Mouse (Mus musculus): ENCODE data around the gene Pmpca.
"Not testable (repeated sequence)": the region's sequence is repeated elsewhere in the genome, so short reads cannot be mapped to it uniquely, and the experiment has no call there.

Pmpca gene

DNA sequence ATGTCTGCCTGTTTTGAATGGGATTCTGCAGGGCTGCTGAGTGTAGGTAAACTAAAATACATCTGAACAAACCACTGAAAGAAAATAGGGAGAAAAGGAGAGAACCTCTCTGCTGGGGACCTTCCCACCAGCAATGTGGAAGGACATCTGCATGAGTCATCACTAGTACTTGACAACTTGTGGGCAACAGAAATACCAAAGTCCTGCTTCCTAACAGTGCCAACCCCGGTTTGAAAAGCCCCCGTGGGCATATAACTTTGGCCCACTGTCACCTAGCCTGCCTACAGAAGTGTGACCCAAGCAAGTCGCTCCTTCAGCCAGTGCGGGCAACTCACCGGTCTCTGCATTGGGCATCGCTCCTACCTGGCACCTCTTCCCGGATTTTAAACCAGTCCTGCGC, 16.7 kb upstream of the Pmpca start:
- no peak for DNase-seq

DNA sequence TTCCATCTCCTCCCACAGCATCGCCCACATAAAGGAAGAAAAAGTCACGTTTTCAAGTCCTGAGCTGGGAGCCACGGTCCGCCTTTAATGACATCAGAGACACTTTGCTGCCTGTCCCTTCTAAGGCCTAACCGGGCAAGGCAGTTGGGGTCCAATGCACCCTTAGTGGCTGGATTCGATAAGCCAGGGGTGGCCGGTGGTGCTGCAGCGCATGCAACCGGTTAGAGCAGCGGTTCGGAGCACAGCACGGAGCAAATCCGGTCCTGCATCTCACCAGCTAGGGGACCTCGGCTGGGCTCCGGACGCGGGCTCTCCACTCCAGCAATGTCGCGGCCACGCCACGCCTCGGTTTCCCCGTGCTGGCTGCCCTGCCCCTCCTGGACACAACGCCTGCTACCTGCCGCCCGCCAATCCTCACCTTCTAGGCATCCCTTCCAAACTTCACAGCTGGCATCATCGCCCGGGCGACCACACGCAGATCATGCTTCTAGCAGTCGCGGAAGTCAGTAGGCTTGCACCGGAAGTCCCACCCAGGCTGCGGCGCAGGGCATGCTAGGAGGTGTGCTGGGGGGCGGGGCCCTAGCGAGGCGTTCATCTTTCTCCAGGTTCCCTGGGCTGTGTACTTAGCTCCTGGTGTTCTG, 8.9 kb upstream of the Pmpca start, which contains the start of gene Snapc4:
Gene Snapc4 (minus strand): TSS at position 523 of the 641 bp plus-strand sequence.
- DNase-seq: peak; percentile 88

DNA sequence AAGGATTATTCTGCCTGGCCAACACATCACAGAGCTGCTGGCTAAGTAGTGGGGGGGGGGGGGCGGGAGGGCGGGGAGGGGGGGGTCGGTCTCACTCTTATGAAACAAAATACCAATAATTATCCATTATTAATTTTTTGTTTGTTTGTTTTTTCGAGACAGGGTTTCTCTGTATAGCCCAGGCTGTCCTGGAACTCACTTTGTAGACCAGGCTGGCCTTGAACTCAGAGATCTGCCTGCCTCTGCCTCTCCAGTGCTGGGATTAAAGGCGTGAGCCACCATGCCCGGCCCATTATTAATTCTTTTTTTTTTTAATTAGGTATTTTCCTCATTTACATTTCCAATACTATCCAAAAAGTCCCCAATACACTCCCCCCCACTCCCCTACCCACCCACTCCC, 8.3 kb upstream of the Pmpca start:
- not testable (repeated sequence) for DNase-seq

- no peak for DNase-seq
Measured at GRCm38 (mm10) chr2:26387713-26388112, 1.4 kb upstream of the Pmpca start.

DNA sequence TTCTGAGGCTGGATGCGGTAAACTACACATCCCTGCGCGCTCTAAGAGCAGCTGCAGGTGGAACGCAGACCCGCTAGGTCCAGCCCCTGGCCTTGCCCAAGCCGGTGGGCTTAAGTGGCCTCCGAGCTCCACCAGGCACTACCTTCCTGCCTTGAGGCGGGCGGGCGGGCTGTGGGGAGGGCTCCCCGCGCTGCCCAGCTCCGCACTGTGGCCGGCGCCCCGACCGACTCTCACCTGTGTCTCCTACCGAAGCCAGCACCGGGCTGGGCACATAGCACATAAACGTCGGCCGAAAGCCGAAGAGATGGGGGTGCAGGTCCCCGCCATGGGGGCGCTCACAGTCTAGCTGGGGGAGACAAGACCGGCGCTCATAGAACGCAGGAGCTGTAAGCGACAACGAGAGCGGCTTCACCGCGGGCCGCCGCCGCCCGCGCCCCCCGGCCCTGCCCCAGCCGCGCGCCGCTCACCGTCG, 421 bp upstream of the Pmpca start:
- no peak for DNase-seq

DNA sequence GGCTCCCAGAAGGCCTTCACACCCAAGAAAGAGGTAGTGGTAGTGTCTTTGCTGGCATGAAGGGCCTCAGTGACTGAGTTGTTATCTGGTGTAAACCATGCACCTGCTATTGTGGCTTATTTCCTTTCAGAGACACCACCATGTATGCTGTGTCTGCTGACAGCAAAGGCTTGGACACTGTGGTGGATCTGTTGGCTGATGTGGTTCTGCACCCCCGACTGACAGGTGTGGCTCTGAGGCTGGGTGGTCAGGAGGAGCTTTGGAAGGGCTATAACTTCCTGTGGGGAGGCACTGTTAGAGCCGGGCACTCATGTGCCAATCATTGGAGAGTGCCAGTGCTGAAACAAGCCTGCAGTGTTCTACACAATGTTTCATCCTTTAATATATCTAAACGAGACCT, 1.8 kb downstream of the Pmpca start:
- DNase-seq: no peak

GRCm38 (mm10) chr2:26391617-26392016, 2.5 kb downstream of the Pmpca start:
- DNase-seq: no peak

DNA sequence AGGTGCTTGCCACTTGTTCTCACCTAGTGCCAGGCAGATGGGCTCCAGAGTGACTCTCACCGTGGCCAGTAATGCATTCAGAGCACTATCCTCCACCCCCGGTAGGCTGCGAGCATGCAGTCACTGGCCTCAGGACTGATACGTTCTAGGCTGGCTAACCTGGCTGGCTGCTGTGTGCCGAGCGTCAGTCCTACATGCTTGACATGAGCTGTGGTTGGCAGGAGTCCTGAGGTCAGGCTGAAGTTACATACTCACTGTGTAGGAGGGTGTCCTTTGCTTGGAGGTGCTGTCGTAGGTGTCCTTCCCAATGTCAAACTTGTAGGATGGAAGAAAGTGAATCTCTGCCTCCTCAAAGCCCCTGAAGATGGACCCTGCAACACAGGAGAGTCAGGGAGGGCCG, 9.8 kb downstream of the Pmpca start:
- no peak for DNase-seq

DNA sequence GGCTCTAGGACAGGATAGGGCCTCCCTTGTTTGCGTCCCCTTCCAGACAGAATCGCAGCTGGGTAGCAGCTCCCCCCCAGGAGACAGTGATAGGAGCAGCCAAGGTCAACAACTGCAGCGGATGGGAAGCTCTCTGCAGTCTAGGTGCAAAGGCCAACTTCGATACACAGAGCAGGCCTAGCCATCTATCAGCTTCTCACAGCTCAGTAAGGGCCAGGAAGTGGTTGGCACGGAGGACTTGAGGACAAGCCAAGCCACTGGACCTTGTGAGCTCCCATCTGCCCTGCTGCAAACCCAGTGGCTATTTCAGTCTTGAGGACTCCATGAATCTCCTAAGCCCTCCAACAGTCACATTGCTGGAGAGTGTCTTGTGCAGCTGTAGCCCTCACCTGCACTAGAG, 10.5 kb downstream of the Pmpca start:
- DNase-seq: no peak

DNA sequence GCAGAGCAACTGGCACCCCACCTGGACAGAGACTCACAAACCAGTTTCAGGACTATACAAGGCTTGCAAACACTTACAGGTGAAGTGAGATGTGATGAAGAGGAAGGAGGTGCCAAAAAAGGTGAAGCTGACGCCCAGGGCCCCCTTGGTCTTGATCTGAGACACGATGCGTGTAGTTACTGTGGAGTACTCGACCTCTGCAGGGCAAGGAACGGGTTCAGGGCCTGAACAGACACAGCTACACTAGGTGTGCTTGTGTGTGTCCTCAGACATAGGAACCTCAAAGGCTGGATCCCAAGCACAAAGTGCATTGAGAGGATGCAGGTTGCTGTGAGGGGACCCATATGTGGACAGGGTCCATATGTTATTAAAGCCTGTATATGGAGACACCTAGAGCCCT, 11.2 kb downstream of the Pmpca start:
- no peak for DNase-seq

GRCm38 (mm10) chr2:26401023-26401422, 11.9 kb downstream of the Pmpca start:
- peak; percentile 39 for DNase-seq

DNA sequence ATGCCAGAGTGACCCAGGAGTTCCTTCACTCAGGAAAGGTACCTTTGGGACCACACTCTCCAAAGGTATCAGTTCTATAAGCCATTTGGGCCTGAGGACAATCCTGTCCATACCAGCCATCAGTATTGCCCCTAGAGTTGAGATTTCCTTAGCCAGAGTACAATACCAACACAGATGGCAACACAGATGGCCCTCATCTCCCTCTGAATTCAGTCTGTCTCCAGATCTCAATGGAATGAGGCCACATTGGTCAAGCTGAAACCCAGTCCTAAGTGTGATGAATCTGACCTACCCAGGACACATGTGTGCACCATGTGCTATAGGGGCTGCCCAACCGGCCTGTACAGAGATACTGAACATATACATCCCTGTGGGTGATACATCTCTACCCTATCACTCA, 13.1 kb downstream of the Pmpca start:
- DNase-seq: no peak

GRCm38 (mm10) chr2:26403306-26403705, 14.2 kb downstream of the Pmpca start:
- DNase-seq: no peak

- DNase-seq: peak; percentile 97
Measured at GRCm38 (mm10) chr2:26408515-26409356, 19.6 kb downstream of the Pmpca start, which contains the start of gene Inpp5e. Gene Inpp5e, minus strand, starts transcription at chr2:26409203.

DNA sequence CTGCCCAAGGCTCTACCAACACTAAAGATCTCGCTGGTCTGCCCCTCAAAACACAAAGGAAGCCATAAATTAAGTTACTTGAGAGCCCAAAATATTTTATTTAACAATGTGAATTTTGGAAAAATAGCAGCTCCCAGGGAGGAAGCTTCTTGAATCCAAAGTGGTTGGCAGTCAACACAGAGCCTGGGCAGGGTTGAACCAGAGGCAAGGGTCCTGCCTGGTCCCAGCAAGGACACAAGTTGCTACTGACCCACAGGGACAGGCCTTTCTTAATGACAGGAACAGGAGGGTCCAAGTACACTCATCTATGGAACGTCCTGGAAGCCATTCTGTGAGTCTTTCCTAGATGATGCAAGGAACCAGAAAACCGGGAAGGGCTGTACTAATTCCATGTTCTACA, 20.2 kb downstream of the Pmpca start:
- no peak for DNase-seq

- DNase-seq: no peak
Measured at GRCm38 (mm10) chr2:26410091-26410490, 21.0 kb downstream of the Pmpca start.

- no peak for DNase-seq
Measured at GRCm38 (mm10) chr2:26410931-26411411, 21.8 kb downstream of the Pmpca start.

- no peak for DNase-seq
Measured at GRCm38 (mm10) chr2:26417066-26417465, 27.9 kb downstream of the Pmpca start.

DNA sequence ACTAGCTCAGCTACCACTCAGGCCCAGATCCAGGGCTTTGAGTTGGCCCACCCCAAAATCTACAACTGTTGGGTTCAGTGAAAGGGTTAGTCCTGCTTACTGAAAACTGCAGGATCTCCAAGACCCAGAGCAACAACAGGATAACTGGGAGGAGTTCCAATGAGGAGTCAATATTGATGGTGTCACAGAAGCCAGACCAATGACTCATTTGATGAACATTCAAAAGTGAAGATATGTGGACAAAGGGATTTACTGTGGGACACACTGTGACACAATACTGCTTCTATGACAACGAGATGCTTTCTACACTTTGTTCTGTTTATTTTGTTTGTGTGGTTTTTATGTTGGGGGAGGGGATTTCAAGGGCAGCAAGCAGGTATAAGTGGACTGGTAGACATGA, 29.0 kb downstream of the Pmpca start:
- no peak for DNase-seq

DNA sequence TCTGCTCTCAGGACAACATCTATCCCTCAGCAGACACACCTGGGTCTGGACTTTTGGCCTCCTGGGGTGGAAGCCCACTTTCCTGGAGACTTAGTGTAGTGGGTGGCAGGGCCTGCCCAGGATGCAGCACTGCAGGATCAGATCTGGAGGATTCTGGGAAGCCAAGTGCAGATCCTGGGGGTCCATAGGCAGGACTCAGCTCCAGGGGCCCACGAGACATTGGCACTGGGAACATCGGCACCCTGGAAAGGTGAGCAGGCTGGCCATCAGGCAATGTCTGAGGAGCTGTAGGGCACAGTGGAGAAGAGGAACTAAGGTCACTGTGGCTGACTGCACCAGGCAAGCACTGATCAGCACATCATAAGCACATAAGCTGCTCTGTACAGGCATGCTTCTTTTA, 32.8 kb downstream of the Pmpca start:
- DNase-seq: no peak

DNA sequence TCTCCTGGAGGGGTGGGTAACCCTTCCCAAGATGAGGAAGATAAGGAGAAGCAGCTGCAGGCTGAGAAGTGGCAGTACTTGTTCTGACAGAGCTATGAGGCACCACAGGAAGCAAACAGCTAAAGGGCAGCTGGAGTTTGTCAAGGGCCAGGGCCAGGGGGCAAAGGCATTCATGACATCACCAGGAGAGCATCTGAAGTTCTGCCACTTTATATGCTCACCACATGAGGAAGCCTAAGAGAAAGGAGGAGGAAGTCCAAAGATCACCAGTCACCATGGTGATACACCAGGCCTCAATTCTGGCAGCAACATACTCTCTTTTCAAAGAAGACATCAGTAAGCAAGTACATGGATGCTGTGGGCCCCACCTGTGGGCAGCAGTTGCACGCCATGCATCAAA, 33.9 kb downstream of the Pmpca start:
- no peak for DNase-seq

GRCm38 (mm10) chr2:26424541-26424940, 35.4 kb downstream of the Pmpca start:
- no peak for DNase-seq

DNA sequence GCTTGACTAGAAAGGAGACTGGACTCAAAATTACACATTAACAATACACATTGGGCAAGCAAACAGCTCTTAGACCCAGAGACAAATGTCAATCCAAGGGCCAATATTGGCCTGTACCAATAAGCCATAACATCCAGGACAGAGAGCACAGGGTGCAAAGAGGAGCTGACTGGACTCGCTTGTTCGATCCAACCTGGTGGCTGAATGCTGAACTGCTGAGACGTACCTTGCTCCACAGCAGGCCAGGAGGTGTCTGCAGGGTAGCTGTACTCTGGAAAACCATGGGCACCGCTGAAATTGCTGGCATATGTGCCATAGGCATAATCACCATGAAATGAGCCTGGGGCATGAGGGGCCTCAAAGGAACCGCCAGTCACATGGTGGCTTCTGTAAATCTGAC, 40.7 kb downstream of the Pmpca start:
- no peak for DNase-seq

Measured in liver (tissue).